Mouse (Mus musculus) ES-E14 (cell line): Measurements from ENCODE around the gene Ngrn. TPM values are rescaled to one million over a fixed set of nuclear protein-coding genes. Genes with fewer than 3 reads are reported as not detected.

ENCODE experiments used
- DNase-seq: peaks from one replicate; pipeline ENCODE4 v3.0.0-alpha.2; 2013; ENCODE audit warnings: low read depth, low spot score
- H3K27ac ChIP-seq: 2 replicates; pipeline ENCODE4 v1.5.1; 2012; ENCODE audit warnings: low read depth, mild to moderate bottlenecking, low read length, moderate library complexity, mixed read lengths; ENCODE audit not compliant: poor library complexity, insufficient read depth, severe bottlenecking
- H3K36me3 ChIP-seq: 2 replicates; pipeline ENCODE4 v1.6.1; 2012; ENCODE audit warnings: mild to moderate bottlenecking, low read length, moderate library complexity, mixed read lengths; ENCODE audit not compliant: control insufficient read depth, poor library complexity, insufficient read depth, severe bottlenecking
- H3K4me1 ChIP-seq, 2 experiments: fragments of 150-350 bp in 1 of 2; sonication (generic) in 1 of 2; 2 replicates each; pipeline ENCODE4 v1.6.1; 2012; ENCODE audit warnings: low read length in 2 of 2, mild to moderate bottlenecking in 1 of 2, mixed read lengths in 1 of 2; ENCODE audit not compliant: control insufficient read depth in 2 of 2, insufficient read depth in 2 of 2, poor library complexity in 1 of 2
- H3K4me3 ChIP-seq, 2 experiments: fragments of 150-350 bp in 1 of 2; sonication (generic) in 1 of 2; 2 replicates each; pipeline ENCODE4 v1.5.1; 2012; ENCODE audit warnings: low read length in 2 of 2, low read depth in 1 of 2, mild to moderate bottlenecking in 1 of 2, mixed read lengths in 1 of 2; ENCODE audit not compliant: insufficient read depth in 1 of 2, poor library complexity in 1 of 2, severe bottlenecking in 1 of 2
- H3K9ac ChIP-seq: 2 replicates; pipeline ENCODE4 v1.6.1; 2012; ENCODE audit warnings: low read depth, mild to moderate bottlenecking, low read length, mixed read lengths; ENCODE audit not compliant: poor library complexity, insufficient read depth, severe bottlenecking
- H3K9me3 ChIP-seq: fragments of 150-350 bp; sonication (generic); 2 replicates; pipeline ENCODE4 v1.6.1; 2012; ENCODE audit warnings: low read depth, mild to moderate bottlenecking, low read length; ENCODE audit not compliant: control insufficient read depth, insufficient read depth
- CHD2 ChIP-seq: IDR thresholded peaks from 2 replicates; pipeline ENCODE4 v1.6.1; 2014; ENCODE audit warnings: mild to moderate bottlenecking, low read depth, low read length, inconsistent platforms
- HCFC1 ChIP-seq: IDR thresholded peaks from 2 replicates; pipeline ENCODE4 v1.6.1; 2012; ENCODE audit warnings: low read length, inconsistent platforms, borderline replicate concordance; ENCODE audit not compliant: insufficient read depth
- MAFK ChIP-seq: IDR thresholded peaks from 2 replicates; pipeline ENCODE4 v1.6.1; 2014; ENCODE audit warnings: mild to moderate bottlenecking, low read depth, low read length, inconsistent platforms; ENCODE audit not compliant: insufficient read depth
- ZC3H11A ChIP-seq: IDR thresholded peaks from 2 replicates; pipeline ENCODE4 v1.6.1; 2012; ENCODE audit warnings: low read depth, mild to moderate bottlenecking, inconsistent platforms, low read length, borderline replicate concordance
- ZNF384 ChIP-seq: IDR thresholded peaks from 2 replicates; pipeline ENCODE4 v1.6.1; 2012; ENCODE audit warnings: low read depth, low read length, inconsistent platforms
- in situ Hi-C, 2 experiments: fragments of 600-800 bp; cut with MboI; formaldehyde crosslinking; loops; one replicate each; pipeline ENCODE4 v1.15.1; 2025; ENCODE audit warnings: low sequenced_read_pairs in 2 of 2, inconsistent platforms in 1 of 2; ENCODE audit not compliant: unreplicated experiment in 2 of 2
- total RNA-seq: library from RNA; depleted of rRNA; stranded (reverse); fragments of 300-350 nt; gene quantifications from 2 replicates; pipeline ENCODE4 v1.2.3, GENCODE M21; 2012

Ngrn gene
- total RNA-seq, 1 experiment: 45.2 TPM

GRCm38 (mm10) chr7:80230196-80230595, 30.8 kb upstream of the Ngrn start:
- Histone ChIP-seq H3K9ac (no peak overlapping the region), H3K9me3 (no peaks in the 10 kb centered on the region), H3K4me1 (peaks cover 0 to 7% of the 10 kb centered on the region in 2 experiments), H3K4me3 (no peak overlapping the region), H3K27ac (no peak overlapping the region), H3K36me3 (peaks cover 29% of the 10 kb centered on the region)
- no peak for TF ChIP-seq ZNF384
- no peak for TF ChIP-seq HCFC1
- no peak for TF ChIP-seq ZC3H11A
- no peak for TF ChIP-seq CHD2
- TF ChIP-seq MAFK: no peak
- DNase-seq: no peak
- in situ Hi-C loops: no loop called here

DNA sequence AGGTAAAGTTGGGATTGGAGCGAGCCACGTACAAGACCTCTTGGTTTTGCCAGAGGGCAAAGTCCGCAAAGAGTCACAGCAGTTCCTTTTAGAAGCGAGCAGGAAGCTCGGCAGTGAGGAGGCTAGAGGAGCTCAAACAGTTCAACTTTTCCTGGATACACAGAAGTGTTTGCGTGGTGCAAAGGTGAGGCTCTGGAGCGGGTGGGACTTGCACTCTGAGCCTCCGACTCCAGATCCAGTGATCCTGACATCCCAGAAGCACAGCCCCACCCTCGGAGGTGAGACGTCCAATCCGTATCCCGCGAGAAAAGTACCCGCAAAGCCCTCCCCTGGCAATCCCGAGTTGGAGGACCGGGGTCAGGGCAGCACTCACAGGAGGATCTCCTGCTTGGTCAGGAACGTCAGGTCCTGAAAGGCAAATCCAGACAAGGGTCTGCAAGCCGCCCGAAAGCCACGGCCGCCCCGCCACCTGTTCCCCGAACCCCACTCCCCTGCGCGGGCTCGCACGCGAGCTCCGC, 29.0 kb upstream of the Ngrn start:
- Histone ChIP-seq H3K36me3 (peaks cover 15% of the 10 kb centered on the region), H3K4me1 (peaks cover 0 to 7% of the 10 kb centered on the region in 2 experiments), H3K4me3 (peak overlapping the region; percentile 80 to 87), H3K9me3 (no peaks in the 10 kb centered on the region), H3K27ac (peak overlapping the region; percentile 45), H3K9ac (peak overlapping the region; percentile 77)
- DNase-seq: peak; percentile 56
- TF ChIP-seq MAFK (no peak), HCFC1 (peak; percentile 15; the same call in 1 of the 2 replicates)
- in situ Hi-C loops: no loop called here

GRCm38 (mm10) chr7:80232489-80233029, 28.5 kb upstream of the Ngrn start, which contains the start of the genes Cib1 and Gdpgp1:
Gene Cib1 (minus strand): TSS chr7:80232813.
Gene Gdpgp1 (plus strand): TSS chr7:80232865.
- H3K36me3 ChIP-seq: peaks cover 10% of the 10 kb centered on the region
- TF ChIP-seq HCFC1: peak; percentile 57; the same call in 1 of the 2 replicates
- TF ChIP-seq ZC3H11A: no peak
- no peak for TF ChIP-seq MAFK
- peaks cover 0 to 7% of the 10 kb centered on the region in 2 experiments for H3K4me1 ChIP-seq
- H3K4me3 ChIP-seq: peak within 1 kb of the TSS; percentile 80 to 87
- H3K9ac ChIP-seq: peak within 1 kb of the TSS; percentile 77
- H3K27ac ChIP-seq: peak within 1 kb of the TSS; percentile 45
- no peaks in the 10 kb centered on the region for H3K9me3 ChIP-seq
- in situ Hi-C loops: no loop called here
- peak; percentile 95 for DNase-seq

DNA sequence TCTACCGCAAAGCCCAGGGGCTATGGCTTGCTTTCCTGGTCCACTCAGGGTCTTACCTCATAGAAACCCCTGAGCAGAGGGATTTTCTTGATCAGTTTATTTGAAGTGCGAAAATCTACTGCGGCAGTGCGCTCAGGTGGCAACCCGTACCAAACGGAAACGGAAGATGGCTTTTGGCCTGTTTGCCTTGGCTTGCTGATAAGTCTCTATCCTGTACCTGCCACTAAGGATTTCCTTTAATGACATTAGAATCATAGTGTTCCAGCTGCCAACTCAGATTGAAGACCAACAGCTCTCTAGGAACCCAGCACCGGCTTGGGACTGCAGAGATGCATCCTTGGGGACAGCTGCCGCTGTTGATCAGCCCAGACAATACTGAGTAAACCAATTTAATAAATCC, 27.2 kb upstream of the Ngrn start:
- Histone ChIP-seq H3K9me3 (no peaks in the 10 kb centered on the region), H3K27ac (no peak overlapping the region), H3K4me3 (peak overlapping the region; percentile 20 to 41), H3K36me3 (peaks cover 3% of the 10 kb centered on the region; the same call in 1 of the 2 replicates), H3K4me1 (peaks cover 0 to 6% of the 10 kb centered on the region in 2 experiments), H3K9ac (peak overlapping the region; percentile 9; the same call in 1 of the 2 replicates)
- TF ChIP-seq ZNF384 (no peak), HCFC1 (no peak), MAFK (no peak), ZC3H11A (no peak), CHD2 (no peak)
- in situ Hi-C loops: no loop called here
- no peak for DNase-seq
